Mouse (Mus musculus): ENCODE measurements around the gene Tsc22d1. TPM values are rescaled to one million over a fixed set of nuclear protein-coding genes. Genes with fewer than 3 reads are reported as not detected.

Gene Tsc22d1
- polyA plus RNA-seq, 1 experiment from 2014 or later: 552 TPM

DNA sequence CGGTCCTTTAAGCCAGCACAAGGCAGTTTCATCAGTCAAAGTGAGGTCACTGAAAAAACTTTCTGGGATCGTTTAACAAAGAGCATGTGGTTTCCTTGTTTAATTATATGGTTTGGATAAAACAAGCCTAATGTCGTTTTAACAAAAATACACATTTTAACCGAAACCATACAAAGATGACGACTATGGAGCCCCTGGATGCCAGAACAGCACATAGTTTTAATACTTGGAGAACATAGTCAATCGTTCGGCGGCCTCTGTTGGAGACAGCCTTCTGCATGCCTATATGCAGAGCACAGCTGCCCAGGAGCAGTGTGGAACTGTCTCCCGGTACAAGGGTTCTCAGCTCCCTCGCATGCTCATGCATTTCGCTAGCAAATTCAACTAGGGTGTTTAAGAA, 53.2 kb downstream of the Tsc22d1 start:
- Histone ChIP-seq H3K4me2 (ENCODE audit: low read length) (no peak overlapping the region), H3K4me3 (ENCODE audit: low read depth, low read length) (no peak overlapping the region), H3K9me3 (ENCODE audit: control insufficient read depth, low read length) (no peaks in the 10 kb centered on the region), H3K27ac (ENCODE audit: low read depth) (no peak overlapping the region), H3K36me3 (ENCODE audit: control insufficient read depth, insufficient read depth, low read length) (no peaks in the 10 kb centered on the region), H3K27me3 (replicated peaks; ENCODE audit: control insufficient read depth, insufficient read depth, low read length) (no peaks in the 10 kb centered on the region), H3K4me1 (replicated peaks; ENCODE audit: control insufficient read depth, insufficient read depth, low read length) (peaks cover 20% of the 10 kb centered on the region), H3K9ac (ENCODE audit: low read length) (no peak overlapping the region)
- DNase-seq (ENCODE audit: low spot score): no peak
- ATAC-seq (replicated peaks; ENCODE audit: low FRiP score, low TSS enrichment, low read depth): no peak
- WGBS: 61% methylated on average over 11 of the region's 11 CpGs

- 0 out of 2 replicates have a peak, but pooled peaks have one; percentile 23 for ATAC-seq (replicated peaks; ENCODE audit: low FRiP score, low TSS enrichment, low read depth)
- Histone ChIP-seq H3K9me3 (ENCODE audit: control insufficient read depth, low read length) (no peaks in the 10 kb centered on the region), H3K9ac (ENCODE audit: low read length) (no peak overlapping the region), H3K4me3 (ENCODE audit: low read depth, low read length) (no peak overlapping the region), H3K27me3 (replicated peaks; ENCODE audit: control insufficient read depth, insufficient read depth, low read length) (no peaks in the 10 kb centered on the region), H3K36me3 (ENCODE audit: control insufficient read depth, insufficient read depth, low read length) (no peaks in the 10 kb centered on the region), H3K4me1 (replicated peaks; ENCODE audit: control insufficient read depth, insufficient read depth, low read length) (peaks cover 16% of the 10 kb centered on the region), H3K27ac (ENCODE audit: low read depth) (no peak overlapping the region), H3K4me2 (ENCODE audit: low read length) (no peak overlapping the region)
- no peak for DNase-seq (ENCODE audit: low spot score)
- WGBS: 70% methylated on average over 19 of the region's 19 CpGs
Observed at GRCm38 (mm10) chr14:76471301-76471700, 56.5 kb downstream of the Tsc22d1 start.

- H3K9ac ChIP-seq (ENCODE audit: low read length): no peak overlapping the region
- 48% methylated on average over 8 of the region's 8 CpGs for WGBS
- ATAC-seq (replicated peaks; ENCODE audit: low FRiP score, low TSS enrichment, low read depth) (no peak), DNase-seq (ENCODE audit: low spot score) (no peak)
- no peaks in the 10 kb centered on the region for H3K27me3 ChIP-seq (replicated peaks; ENCODE audit: control insufficient read depth, insufficient read depth, low read length)
- no peaks in the 10 kb centered on the region for H3K9me3 ChIP-seq (ENCODE audit: control insufficient read depth, low read length)
- H3K4me1 ChIP-seq (replicated peaks; ENCODE audit: control insufficient read depth, insufficient read depth, low read length): 0 out of 2 replicates have a peak, but pooled peaks cover 7% of the 10 kb centered on the region
- H3K36me3 ChIP-seq (ENCODE audit: control insufficient read depth, insufficient read depth, low read length): no peaks in the 10 kb centered on the region
- no peak overlapping the region for H3K27ac ChIP-seq (ENCODE audit: low read depth)
- no peak overlapping the region for H3K4me3 ChIP-seq (ENCODE audit: low read depth, low read length)
- H3K4me2 ChIP-seq (ENCODE audit: low read length): no peak overlapping the region
Observed at GRCm38 (mm10) chr14:76472487-76472886, 57.7 kb downstream of the Tsc22d1 start.

DNA sequence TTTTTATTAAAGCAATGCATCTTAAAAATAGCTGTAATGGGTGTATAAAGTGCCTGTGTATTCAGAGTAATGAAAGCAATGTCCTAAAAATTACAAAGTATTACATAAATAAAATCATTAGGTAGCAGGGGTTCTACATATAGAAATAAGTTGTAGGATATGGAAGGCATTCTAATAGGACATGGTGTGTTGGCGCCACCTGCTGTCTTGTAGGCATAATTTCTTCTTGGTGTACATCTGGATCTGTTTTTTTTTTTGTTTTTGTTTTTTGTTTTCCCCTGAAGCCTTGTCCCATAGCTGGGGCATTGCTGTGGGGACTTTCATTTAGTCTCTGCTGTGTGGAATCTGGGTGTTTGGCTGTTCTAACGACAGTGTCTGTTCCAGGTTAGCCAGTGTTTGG, 58.6 kb downstream of the Tsc22d1 start:
- DNase-seq (ENCODE audit: low spot score) (peak; percentile 75), ATAC-seq (replicated peaks; ENCODE audit: low FRiP score, low TSS enrichment, low read depth) (no peak)
- H3K4me2 ChIP-seq (ENCODE audit: low read length): no peak overlapping the region
- H3K4me1 ChIP-seq (replicated peaks; ENCODE audit: control insufficient read depth, insufficient read depth, low read length): 0 out of 2 replicates have a peak, but pooled peaks cover 3% of the 10 kb centered on the region
- H3K36me3 ChIP-seq (ENCODE audit: control insufficient read depth, insufficient read depth, low read length): no peaks in the 10 kb centered on the region
- H3K9me3 ChIP-seq (ENCODE audit: control insufficient read depth, low read length): no peaks in the 10 kb centered on the region
- WGBS: 6% methylated on average over 2 of the region's 2 CpGs
- H3K27ac ChIP-seq (ENCODE audit: low read depth): no peak overlapping the region
- no peaks in the 10 kb centered on the region for H3K27me3 ChIP-seq (replicated peaks; ENCODE audit: control insufficient read depth, insufficient read depth, low read length)
- H3K9ac ChIP-seq (ENCODE audit: low read length): no peak overlapping the region
- no peak overlapping the region for H3K4me3 ChIP-seq (ENCODE audit: low read depth, low read length)

GRCm38 (mm10) chr14:76474165-76474564, 59.4 kb downstream of the Tsc22d1 start:
- no peak overlapping the region for H3K9ac ChIP-seq (ENCODE audit: low read length)
- no peak overlapping the region for H3K4me2 ChIP-seq (ENCODE audit: low read length)
- DNase-seq (ENCODE audit: low spot score) (no peak), ATAC-seq (replicated peaks; ENCODE audit: low FRiP score, low TSS enrichment, low read depth) (no peak)
- no peaks in the 10 kb centered on the region for H3K27me3 ChIP-seq (replicated peaks; ENCODE audit: control insufficient read depth, insufficient read depth, low read length)
- no peaks in the 10 kb centered on the region for H3K36me3 ChIP-seq (ENCODE audit: control insufficient read depth, insufficient read depth, low read length)
- no peak overlapping the region for H3K4me3 ChIP-seq (ENCODE audit: low read depth, low read length)
- 65% methylated on average over 1 of the region's 1 CpGs for WGBS
- no peaks in the 10 kb centered on the region for H3K9me3 ChIP-seq (ENCODE audit: control insufficient read depth, low read length)
- no peak overlapping the region for H3K27ac ChIP-seq (ENCODE audit: low read depth)
- 0 out of 2 replicates have a peak, but pooled peaks cover 3% of the 10 kb centered on the region for H3K4me1 ChIP-seq (replicated peaks; ENCODE audit: control insufficient read depth, insufficient read depth, low read length)

DNA sequence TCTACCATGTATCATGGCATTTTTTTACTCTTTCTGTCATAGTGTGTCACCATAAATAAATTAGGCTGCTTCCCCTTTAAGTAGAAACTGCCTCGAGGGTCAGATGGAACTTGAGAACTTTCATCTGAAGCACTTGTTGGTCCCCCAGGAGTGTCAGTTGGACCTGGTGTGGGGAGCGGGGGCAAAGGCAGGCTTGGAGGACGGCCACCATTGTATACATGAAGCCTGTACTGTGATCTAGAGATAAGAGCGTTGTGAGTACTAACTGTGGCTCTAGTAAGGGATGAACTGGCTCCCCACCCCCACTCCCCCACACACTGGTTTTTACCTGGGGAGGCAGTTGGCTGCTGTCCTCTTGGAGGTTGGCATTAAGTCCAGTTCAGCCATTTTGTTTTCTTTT, 62.0 kb downstream of the Tsc22d1 start:
- ATAC-seq (replicated peaks; ENCODE audit: low FRiP score, low TSS enrichment, low read depth) (no peak), DNase-seq (ENCODE audit: low spot score) (no peak)
- Histone ChIP-seq H3K27me3 (replicated peaks; ENCODE audit: control insufficient read depth, insufficient read depth, low read length) (no peaks in the 10 kb centered on the region), H3K36me3 (ENCODE audit: control insufficient read depth, insufficient read depth, low read length) (no peaks in the 10 kb centered on the region), H3K9me3 (ENCODE audit: control insufficient read depth, low read length) (no peaks in the 10 kb centered on the region), H3K4me2 (ENCODE audit: low read length) (no peak overlapping the region), H3K4me3 (ENCODE audit: low read depth, low read length) (no peak overlapping the region), H3K4me1 (replicated peaks; ENCODE audit: control insufficient read depth, insufficient read depth, low read length) (0 out of 2 replicates have a peak, but pooled peaks cover 11% of the 10 kb centered on the region), H3K9ac (ENCODE audit: low read length) (no peak overlapping the region), H3K27ac (ENCODE audit: low read depth) (no peak overlapping the region)
- WGBS: 43% methylated on average over 4 of the region's 4 CpGs

DNA sequence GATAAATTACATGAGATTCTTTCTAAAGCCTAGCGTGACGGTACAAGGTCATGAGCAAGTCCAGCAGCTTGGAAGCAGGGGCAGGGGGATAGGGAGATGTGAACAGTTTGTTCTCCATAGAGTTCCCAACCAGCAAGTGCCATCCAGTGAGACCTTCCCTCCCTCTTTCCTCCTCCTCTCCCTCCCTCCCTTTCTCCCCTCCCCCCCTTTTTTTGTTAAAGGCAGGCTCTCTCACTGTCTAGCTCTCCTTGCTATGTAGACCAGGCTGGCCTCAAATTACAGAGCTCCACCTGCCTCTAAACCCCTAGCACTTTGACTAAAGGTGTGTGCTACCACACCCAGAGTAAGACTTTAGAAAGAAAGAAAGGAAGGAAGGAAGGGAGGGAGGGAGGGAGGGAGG, 63.3 kb downstream of the Tsc22d1 start:
- Histone ChIP-seq H3K27me3 (replicated peaks; ENCODE audit: control insufficient read depth, insufficient read depth, low read length) (no peaks in the 10 kb centered on the region), H3K27ac (ENCODE audit: low read depth) (no peak overlapping the region), H3K9me3 (ENCODE audit: control insufficient read depth, low read length) (no peaks in the 10 kb centered on the region), H3K36me3 (ENCODE audit: control insufficient read depth, insufficient read depth, low read length) (no peaks in the 10 kb centered on the region), H3K9ac (ENCODE audit: low read length) (no peak overlapping the region), H3K4me1 (replicated peaks; ENCODE audit: control insufficient read depth, insufficient read depth, low read length) (peaks cover 8% of the 10 kb centered on the region; the same call in 1 of the 2 replicates), H3K4me3 (ENCODE audit: low read depth, low read length) (no peak overlapping the region), H3K4me2 (ENCODE audit: low read length) (no peak overlapping the region)
- ATAC-seq (replicated peaks; ENCODE audit: low FRiP score, low TSS enrichment, low read depth) (no peak), DNase-seq (ENCODE audit: low spot score) (no peak)
- 78% methylated on average over 2 of the region's 2 CpGs for WGBS

DNA sequence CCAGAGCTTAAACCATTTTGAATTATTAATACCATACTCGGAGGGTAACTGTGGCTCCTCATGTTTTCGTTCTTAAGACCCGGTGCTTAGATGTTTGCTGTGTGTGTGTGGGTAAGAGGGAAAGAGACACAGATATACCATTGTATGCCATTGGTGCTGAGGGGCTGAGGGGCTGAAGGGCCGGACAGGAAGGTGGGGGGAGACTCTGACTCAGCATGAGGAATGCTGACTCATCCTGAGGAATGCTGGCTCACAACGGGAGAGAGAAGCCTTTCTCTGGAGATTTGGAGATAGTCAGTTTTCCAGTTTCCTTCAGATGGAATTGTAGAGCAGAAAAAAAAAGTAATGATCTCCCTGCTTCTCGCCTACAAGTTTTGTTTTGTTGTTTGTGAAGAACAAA, 63.9 kb downstream of the Tsc22d1 start:
- Histone ChIP-seq H3K4me3 (ENCODE audit: low read depth, low read length) (no peak overlapping the region), H3K4me1 (replicated peaks; ENCODE audit: control insufficient read depth, insufficient read depth, low read length) (peaks cover 8% of the 10 kb centered on the region; the same call in 1 of the 2 replicates), H3K9me3 (ENCODE audit: control insufficient read depth, low read length) (no peaks in the 10 kb centered on the region), H3K27me3 (replicated peaks; ENCODE audit: control insufficient read depth, insufficient read depth, low read length) (no peaks in the 10 kb centered on the region), H3K27ac (ENCODE audit: low read depth) (no peak overlapping the region), H3K9ac (ENCODE audit: low read length) (no peak overlapping the region), H3K4me2 (ENCODE audit: low read length) (no peak overlapping the region), H3K36me3 (ENCODE audit: control insufficient read depth, insufficient read depth, low read length) (no peaks in the 10 kb centered on the region)
- no peak for ATAC-seq (replicated peaks; ENCODE audit: low FRiP score, low TSS enrichment, low read depth)
- WGBS: 47% methylated on average over 6 of the region's 6 CpGs
- no peak for DNase-seq (ENCODE audit: low spot score)

DNA sequence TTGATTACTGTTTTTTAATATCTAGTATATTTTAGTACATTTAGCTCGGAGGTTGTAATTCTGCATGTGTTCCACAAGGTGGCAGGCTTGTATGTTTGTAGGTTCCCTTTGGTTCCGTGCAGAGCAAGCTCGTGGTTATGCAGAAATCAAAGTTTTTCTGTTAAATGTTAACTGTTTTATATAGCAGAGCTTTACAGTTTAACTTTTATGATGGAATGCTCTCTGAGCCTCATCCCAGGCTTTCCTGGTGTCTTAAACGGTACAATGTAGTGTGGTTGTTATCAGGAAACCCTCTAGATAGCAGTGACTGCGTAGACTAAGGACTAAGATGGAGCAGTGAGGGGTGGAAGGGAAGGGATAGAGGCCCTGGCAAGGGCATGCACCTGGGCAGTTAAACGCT, 65.1 kb downstream of the Tsc22d1 start:
- Histone ChIP-seq H3K36me3 (ENCODE audit: control insufficient read depth, insufficient read depth, low read length) (no peaks in the 10 kb centered on the region), H3K27ac (ENCODE audit: low read depth) (no peak overlapping the region), H3K9me3 (ENCODE audit: control insufficient read depth, low read length) (no peaks in the 10 kb centered on the region), H3K4me3 (ENCODE audit: low read depth, low read length) (no peak overlapping the region), H3K4me2 (ENCODE audit: low read length) (no peak overlapping the region), H3K9ac (ENCODE audit: low read length) (no peak overlapping the region), H3K4me1 (replicated peaks; ENCODE audit: control insufficient read depth, insufficient read depth, low read length) (peaks cover 8% of the 10 kb centered on the region; the same call in 1 of the 2 replicates), H3K27me3 (replicated peaks; ENCODE audit: control insufficient read depth, insufficient read depth, low read length) (no peaks in the 10 kb centered on the region)
- WGBS: 19% methylated on average over 6 of the region's 6 CpGs
- peak; percentile 86 for ATAC-seq (replicated peaks; ENCODE audit: low FRiP score, low TSS enrichment, low read depth)
- no peak for DNase-seq (ENCODE audit: low spot score)
